Mouse (Mus musculus) limb, embryonic 15.5 days (tissue): ENCODE measurements around the gene Polr2b. TPM values are rescaled to one million over a fixed set of nuclear protein-coding genes. Genes with fewer than 3 reads are reported as not detected.
A peak's percentile ranks its signal among the peaks of the same experiment; 100 is the strongest.

Source experiments
- ATAC-seq: fragments of 200-750 bp; cut with Nextera tagmentation; 2 replicates; pipeline ENCODE4 v1.8.0; 2017; ENCODE audit warnings: low read depth, moderate TSS enrichment; ENCODE audit not compliant: insufficient number of reproducible peaks, low FRiP score, low TSS enrichment
- H3K27ac ChIP-seq: fragments of 300-500 bp; sonication (generic); 2 replicates; pipeline ENCODE4 v1.5.1; 2015; ENCODE audit warnings: moderate library complexity, mild to moderate bottlenecking, inconsistent platforms
- H3K27me3 ChIP-seq: fragments of 300-500 bp; sonication (generic); 2 replicates; pipeline ENCODE4 v1.6.1; 2015; ENCODE audit warnings: inconsistent platforms
- H3K36me3 ChIP-seq: fragments of 300-500 bp; sonication (generic); 2 replicates; pipeline ENCODE4 v1.6.1; 2015; ENCODE audit warnings: inconsistent platforms
- H3K4me1 ChIP-seq: fragments of 300-500 bp; sonication (generic); 2 replicates; pipeline ENCODE4 v1.6.1; 2015; ENCODE audit warnings: inconsistent platforms
- H3K4me2 ChIP-seq: fragments of 300-500 bp; sonication (generic); 2 replicates; pipeline ENCODE4 v1.6.1; 2015; ENCODE audit warnings: mild to moderate bottlenecking, inconsistent platforms
- H3K4me3 ChIP-seq: fragments of 300-500 bp; sonication (generic); 2 replicates; pipeline ENCODE4 v1.5.1; 2015; ENCODE audit warnings: mild to moderate bottlenecking, inconsistent platforms
- H3K9ac ChIP-seq: fragments of 300-500 bp; sonication (generic); 2 replicates; pipeline ENCODE4 v1.6.1; 2015; ENCODE audit warnings: inconsistent platforms
- H3K9me3 ChIP-seq: fragments of 300-500 bp; sonication (generic); 2 replicates; pipeline ENCODE4 v1.6.1; 2016; ENCODE audit warnings: inconsistent platforms
- WGBS: fragments of 180-500 bp; shearing (Covaris S2); methylation state at CpG from one replicate; pipeline ENCODE4 v1.1.7; 2015; 5-methylcytosine and 5-hydroxymethylcytosine counted together
- polyA plus RNA-seq: library from polyadenylated mRNA; unstranded; fragments of >200 nt; fragmentation: Nextera tagmentation; extraction: Ambion mirVana; gene quantifications from 2 replicates; pipeline ENCODE4 v1.2.1, GENCODE M21; 2015

Polr2b gene
- 50.8 and 54.8 TPM in 2 replicates for polyA plus RNA-seq

DNA sequence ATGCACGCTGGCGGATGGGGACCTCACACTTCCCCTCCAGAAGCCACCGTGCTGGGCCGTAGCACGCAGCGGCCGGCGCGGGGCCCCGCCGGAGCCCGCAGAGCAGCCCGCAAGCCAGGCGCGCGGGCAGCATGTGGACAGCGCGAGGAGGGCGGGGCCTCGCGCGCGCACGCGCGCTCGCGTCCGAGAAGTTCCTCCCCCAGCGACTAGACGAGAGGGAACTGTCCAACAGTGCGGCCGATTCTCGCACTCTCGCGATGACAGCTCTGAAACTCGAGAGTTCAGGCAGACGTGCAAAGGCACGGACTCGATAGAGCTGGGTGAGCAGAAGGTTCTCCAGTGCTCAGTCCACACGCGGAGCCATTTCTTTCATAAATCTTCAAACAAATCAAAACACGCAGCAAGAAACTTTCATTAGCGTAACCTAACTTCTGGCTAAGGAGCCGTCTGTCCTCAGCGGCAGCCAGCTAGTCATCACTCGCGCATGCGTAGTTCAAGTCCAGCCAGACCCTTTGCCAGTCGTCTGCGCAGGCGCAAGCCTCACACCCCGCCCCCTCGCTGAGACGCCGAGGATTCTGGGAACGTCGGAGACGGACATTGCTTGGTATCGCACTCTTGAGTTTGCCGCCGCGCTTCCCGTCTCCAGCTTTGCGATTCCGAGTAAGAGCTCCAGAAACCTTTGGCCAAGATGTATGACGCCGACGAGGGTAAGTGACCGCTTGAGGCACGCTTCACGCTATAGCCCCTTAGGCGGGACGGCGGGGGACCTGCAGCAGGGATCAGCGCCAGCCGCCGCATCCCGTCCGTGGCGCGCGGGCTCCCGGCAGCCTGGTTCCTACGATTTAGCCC lies at the start of gene Polr2b, which contains the start of gene Noa1:
Polr2b (plus strand) TSS at position 224 of the 849 bp plus-strand sequence.
Noa1 (minus strand) TSS at position 161 of the 849 bp plus-strand sequence.
- WGBS, result under 1% methylated on average over 85 of the region's 85 CpGs
- Histone ChIP-seq H3K27ac (peak within 1 kb of the TSS; percentile 97), H3K4me2 (peak within 1 kb of the TSS; percentile 98), H3K4me3 (peak within 1 kb of the TSS; percentile 87), H3K9ac (peak within 1 kb of the TSS; percentile 84), H3K27me3 (no peaks in the 10 kb centered on the region), H3K36me3 (peaks cover 38% of the 10 kb centered on the region), H3K9me3 (no peaks in the 10 kb centered on the region), H3K4me1 (peaks cover 24% of the 10 kb centered on the region)
- ATAC-seq, result peak; percentile 95

- no peak for ATAC-seq
- Histone ChIP-seq H3K4me1 (peaks cover 5% of the 10 kb centered on the region; the same call in 1 of the 2 replicates), H3K27me3 (no peaks in the 10 kb centered on the region), H3K4me2 (no peak overlapping the region), H3K27ac (no peak overlapping the region), H3K9me3 (no peaks in the 10 kb centered on the region), H3K36me3 (no peaks in the 10 kb centered on the region), H3K4me3 (no peak overlapping the region), H3K9ac (no peak overlapping the region)
- WGBS, result 77% methylated on average over 4 of the region's 4 CpGs
These were observed 48.8 kb upstream of the Polr2b start for GRCm38 (mm10) chr5:77261137-77261536.

DNA sequence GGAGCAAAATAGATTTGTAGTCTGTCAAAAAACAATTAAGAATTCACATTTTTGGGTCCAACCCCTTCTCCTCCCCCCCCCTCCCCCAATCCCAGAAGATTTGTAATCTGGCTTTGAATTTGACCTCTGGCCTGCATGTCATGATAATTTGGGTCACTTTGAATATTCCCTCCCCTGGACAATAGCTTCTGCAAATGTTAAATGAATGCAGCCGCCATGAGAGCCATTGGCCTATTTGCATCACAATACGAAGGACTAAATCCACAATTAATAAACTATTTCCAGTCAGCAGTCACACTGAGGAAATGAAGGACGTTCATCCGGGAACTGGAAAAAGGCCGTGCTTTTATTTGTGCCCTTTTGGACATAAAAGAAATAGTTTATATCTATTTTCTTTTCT lies 47.8 kb upstream of the Polr2b start:
- Histone ChIP-seq H3K27me3 (no peaks in the 10 kb centered on the region), H3K4me1 (peaks cover 5% of the 10 kb centered on the region; the same call in 1 of the 2 replicates), H3K36me3 (no peaks in the 10 kb centered on the region), H3K9ac (no peak overlapping the region), H3K9me3 (no peaks in the 10 kb centered on the region), H3K4me3 (no peak overlapping the region), H3K27ac (no peak overlapping the region), H3K4me2 (no peak overlapping the region)
- ATAC-seq, result no peak
- 84% methylated on average over 5 of the region's 5 CpGs for WGBS

GRCm38 (mm10) chr5:77265081-77265670 lies 44.8 kb upstream of the Polr2b start, which contains the start of gene Rest:
Gene Rest (plus strand): TSS chr5:77265491.
- ATAC-seq, result peak; percentile 90
- H3K27ac ChIP-seq, result peak within 1 kb of the TSS; percentile 98
- no peaks in the 10 kb centered on the region for H3K27me3 ChIP-seq
- H3K36me3 ChIP-seq, result peaks cover 22% of the 10 kb centered on the region
- peak within 1 kb of the TSS; percentile 92 for H3K4me3 ChIP-seq
- H3K9me3 ChIP-seq, result no peaks in the 10 kb centered on the region
- H3K4me2 ChIP-seq, result peak within 1 kb of the TSS; percentile 65
- peak within 1 kb of the TSS; percentile 89 for H3K9ac ChIP-seq
- H3K4me1 ChIP-seq, result peaks cover 26% of the 10 kb centered on the region
- under 1% methylated on average over 73 of the region's 78 CpGs for WGBS

DNA sequence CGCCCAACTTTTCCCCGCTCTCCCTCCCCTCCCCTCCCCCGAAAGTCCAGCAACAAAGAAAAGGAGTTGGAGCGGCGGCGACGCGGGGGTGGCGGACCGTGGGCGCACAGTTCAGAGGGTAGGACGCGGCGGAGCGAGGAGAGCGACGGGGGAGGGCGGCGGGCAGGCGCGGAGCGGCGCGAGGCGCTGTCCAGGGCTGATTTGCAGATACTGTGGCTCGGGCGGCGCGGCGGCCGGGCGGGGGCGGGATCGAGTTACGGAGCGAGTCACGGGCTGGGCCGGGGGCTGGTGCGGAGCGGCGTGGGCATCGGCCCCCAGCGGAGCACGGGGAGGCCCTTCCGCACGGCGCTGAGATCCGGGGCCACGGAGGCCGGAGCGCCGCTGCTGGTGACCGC lies 44.3 kb upstream of the Polr2b start:
- under 1% methylated on average over 30 of the region's 53 CpGs for WGBS
- peaks cover 25% of the 10 kb centered on the region for H3K36me3 ChIP-seq
- no peaks in the 10 kb centered on the region for H3K27me3 ChIP-seq

GRCm38 (mm10) chr5:77266066-77266885 lies 43.7 kb upstream of the Polr2b start:
- peak overlapping the region; percentile 89 for H3K9ac ChIP-seq
- H3K36me3 ChIP-seq, result peaks cover 32% of the 10 kb centered on the region
- H3K4me2 ChIP-seq, result peak overlapping the region; percentile 65
- peak overlapping the region; percentile 92 for H3K4me3 ChIP-seq
- H3K4me1 ChIP-seq, result peaks cover 27% of the 10 kb centered on the region
- ATAC-seq, result peak; percentile 48
- H3K9me3 ChIP-seq, result no peaks in the 10 kb centered on the region
- WGBS, result under 1% methylated on average over 58 of the region's 87 CpGs
- H3K27ac ChIP-seq, result peak overlapping the region; percentile 98
- no peaks in the 10 kb centered on the region for H3K27me3 ChIP-seq

More for the DNA sequence above, 44.3 kb upstream of the Polr2b start:
- Histone ChIP-seq H3K4me1 (peaks cover 27% of the 10 kb centered on the region), H3K4me3 (peak overlapping the region; percentile 92), H3K9me3 (no peaks in the 10 kb centered on the region), H3K4me2 (peak overlapping the region; percentile 65), H3K27ac (peak overlapping the region; percentile 98), H3K9ac (peak overlapping the region; percentile 89)
- ATAC-seq, result peak; percentile 81

GRCm38 (mm10) chr5:77266886-77267401 lies 43.0 kb upstream of the Polr2b start:
- Histone ChIP-seq H3K36me3 (peaks cover 36% of the 10 kb centered on the region), H3K4me1 (peaks cover 27% of the 10 kb centered on the region), H3K9me3 (no peaks in the 10 kb centered on the region), H3K9ac (peak overlapping the region; percentile 89), H3K27me3 (no peaks in the 10 kb centered on the region), H3K4me2 (peak overlapping the region; percentile 65), H3K4me3 (peak overlapping the region; percentile 92), H3K27ac (peak overlapping the region; percentile 98)
- ATAC-seq, result no peak
- 2% methylated on average over 11 of the region's 11 CpGs for WGBS

DNA sequence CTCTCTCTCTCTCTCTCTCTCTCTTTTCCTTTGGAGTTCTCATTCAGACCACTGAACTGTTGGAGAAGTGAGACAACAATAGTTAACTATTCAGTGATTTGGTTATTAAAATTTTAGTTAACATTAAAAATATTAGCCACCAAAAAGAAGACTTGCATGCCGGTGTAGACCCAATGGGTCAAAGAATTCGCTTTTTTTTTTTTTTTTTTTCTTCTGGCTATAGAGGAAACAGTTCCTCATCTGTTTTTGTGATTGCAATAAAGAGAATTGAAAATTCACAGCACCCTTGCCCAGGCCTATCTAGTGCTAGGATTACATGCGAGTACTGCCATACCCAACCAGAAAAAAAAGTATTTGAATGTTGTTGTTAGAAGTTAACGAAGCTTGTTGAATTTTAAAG lies 42.5 kb upstream of the Polr2b start:
- WGBS, result 62% methylated on average over 4 of the region's 4 CpGs
- no peak overlapping the region for H3K9ac ChIP-seq
- no peak for ATAC-seq

GRCm38 (mm10) chr5:77267957-77268624 lies 41.9 kb upstream of the Polr2b start:
- no peak overlapping the region for H3K9ac ChIP-seq
- H3K4me3 ChIP-seq, result no peak overlapping the region
- peaks cover 47% of the 10 kb centered on the region for H3K36me3 ChIP-seq
- H3K4me1 ChIP-seq, result peaks cover 27% of the 10 kb centered on the region
- no peak overlapping the region for H3K4me2 ChIP-seq
- no peak overlapping the region for H3K27ac ChIP-seq
- 93% methylated on average over 30 of the region's 30 CpGs for WGBS
- H3K9me3 ChIP-seq, result no peaks in the 10 kb centered on the region
- H3K27me3 ChIP-seq, result no peaks in the 10 kb centered on the region
- no peak for ATAC-seq

More for the DNA sequence above, 42.5 kb upstream of the Polr2b start:
- Histone ChIP-seq H3K27ac (no peak overlapping the region), H3K36me3 (peaks cover 41% of the 10 kb centered on the region), H3K27me3 (no peaks in the 10 kb centered on the region), H3K4me1 (peaks cover 27% of the 10 kb centered on the region), H3K4me2 (peak overlapping the region; percentile 65), H3K4me3 (peak overlapping the region; percentile 92), H3K9me3 (no peaks in the 10 kb centered on the region)

GRCm38 (mm10) chr5:77269399-77269798 lies 40.5 kb upstream of the Polr2b start:
- H3K9ac ChIP-seq, result no peak overlapping the region
- WGBS, result 78% methylated on average over 8 of the region's 8 CpGs
- no peak overlapping the region for H3K27ac ChIP-seq
- H3K27me3 ChIP-seq, result no peaks in the 10 kb centered on the region
- H3K4me3 ChIP-seq, result no peak overlapping the region
- peaks cover 60% of the 10 kb centered on the region for H3K36me3 ChIP-seq
- ATAC-seq, result no peak
- H3K9me3 ChIP-seq, result no peaks in the 10 kb centered on the region
- H3K4me1 ChIP-seq, result peaks cover 27% of the 10 kb centered on the region
- no peak overlapping the region for H3K4me2 ChIP-seq

DNA sequence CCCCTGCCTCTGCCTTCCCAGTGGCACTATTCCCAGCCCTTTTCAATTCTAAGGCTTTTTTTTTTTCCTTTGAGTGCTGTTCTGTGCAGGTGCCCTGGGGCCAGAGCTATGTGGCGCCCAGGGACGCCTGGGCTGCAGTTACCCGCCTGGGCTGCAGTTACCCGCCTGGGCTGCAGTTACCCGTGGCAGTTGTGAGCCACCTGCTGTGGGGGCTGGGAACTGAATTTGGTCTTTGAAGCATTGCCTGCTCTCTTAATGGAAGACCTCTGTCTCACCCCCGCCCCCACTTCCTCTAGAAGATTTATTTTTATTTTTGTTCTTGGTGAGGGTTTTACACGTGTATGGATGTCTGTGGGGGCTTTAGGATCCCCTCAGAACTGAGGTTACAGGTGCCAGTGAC lies 36.8 kb upstream of the Polr2b start:
- Histone ChIP-seq H3K4me1 (peaks cover 14% of the 10 kb centered on the region), H3K36me3 (peaks cover 92% of the 10 kb centered on the region), H3K9ac (no peak overlapping the region), H3K4me3 (no peak overlapping the region), H3K27ac (no peak overlapping the region), H3K9me3 (no peaks in the 10 kb centered on the region), H3K4me2 (no peak overlapping the region), H3K27me3 (no peaks in the 10 kb centered on the region)
- no peak for ATAC-seq
- 69% methylated on average over 7 of the region's 7 CpGs for WGBS
